Mouse (Mus musculus): ENCODE measurements around the gene Sec61a1.

The Sec61a1 gene

GRCm38 (mm10) chr6:88517701-88518403, 853 bp downstream of the Sec61a1 start:
- peak in 1 of 2 experiments; percentile 34 for DNase-seq (ENCODE audit: low spot score in 2 of 2)

- DNase-seq (ENCODE audit: low spot score in 2 of 2): no peak
Observed at GRCm38 (mm10) chr6:88516667-88517066, 2.0 kb downstream of the Sec61a1 start.

GRCm38 (mm10) chr6:88515971-88516370, 2.7 kb downstream of the Sec61a1 start:
- no peak for DNase-seq (ENCODE audit: low spot score in 2 of 2)

GRCm38 (mm10) chr6:88514546-88514945, 4.2 kb downstream of the Sec61a1 start:
- no peak for DNase-seq (ENCODE audit: low spot score in 2 of 2)

- no peak for DNase-seq (ENCODE audit: low spot score in 2 of 2)
Observed at GRCm38 (mm10) chr6:88513984-88514383, 4.7 kb downstream of the Sec61a1 start.

GRCm38 (mm10) chr6:88503044-88503443, 15.7 kb downstream of the Sec61a1 start:
- DNase-seq (ENCODE audit: low spot score in 2 of 2): no peak

GRCm38 (mm10) chr6:88502030-88502970, 16.4 kb downstream of the Sec61a1 start:
- no peak for DNase-seq (ENCODE audit: low spot score in 2 of 2)

GRCm38 (mm10) chr6:88500405-88500767, 18.3 kb downstream of the Sec61a1 start:
- no peak for DNase-seq (ENCODE audit: low spot score in 2 of 2)

GRCm38 (mm10) chr6:88499481-88500404, 19.0 kb downstream of the Sec61a1 start:
- DNase-seq (ENCODE audit: low spot score in 2 of 2): peak; percentile 50 to 73

GRCm38 (mm10) chr6:88493712-88494111, 25.0 kb downstream of the Sec61a1 start:
- no peak for DNase-seq (ENCODE audit: low spot score in 2 of 2)

- DNase-seq (ENCODE audit: low spot score in 2 of 2): no peak
Observed at GRCm38 (mm10) chr6:88490629-88491354, 27.9 kb downstream of the Sec61a1 start.

- no peak for DNase-seq (ENCODE audit: low spot score in 2 of 2)
Observed at GRCm38 (mm10) chr6:88489834-88490233, 28.9 kb downstream of the Sec61a1 start.

GRCm38 (mm10) chr6:88489026-88489425, 29.7 kb downstream of the Sec61a1 start:
- DNase-seq (ENCODE audit: low spot score in 2 of 2): no peak

GRCm38 (mm10) chr6:88486893-88487292, 31.8 kb downstream of the Sec61a1 start:
- no peak for DNase-seq (ENCODE audit: low spot score in 2 of 2)

- DNase-seq (ENCODE audit: low spot score in 2 of 2): no peak
Observed at GRCm38 (mm10) chr6:88485378-88485777, 33.3 kb downstream of the Sec61a1 start.

GRCm38 (mm10) chr6:88483913-88484312, 34.8 kb downstream of the Sec61a1 start:
- no peak for DNase-seq (ENCODE audit: low spot score in 2 of 2)

GRCm38 (mm10) chr6:88483111-88483510, 35.6 kb downstream of the Sec61a1 start:
- DNase-seq (ENCODE audit: low spot score in 2 of 2): no peak

- no peak for DNase-seq (ENCODE audit: low spot score in 2 of 2)
Observed at GRCm38 (mm10) chr6:88480421-88480820, 38.3 kb downstream of the Sec61a1 start.

- no peak for DNase-seq (ENCODE audit: low spot score in 2 of 2)
Observed at GRCm38 (mm10) chr6:88469878-88470277, 48.8 kb downstream of the Sec61a1 start.

- DNase-seq (ENCODE audit: low spot score in 2 of 2): peak; percentile 88 to 90
Observed at GRCm38 (mm10) chr6:88465181-88465920, 53.4 kb downstream of the Sec61a1 start, which contains the start of gene Ruvbl1. Ruvbl1 (plus strand) TSS chr6:88465409.

All from urinary bladder, postnatal 4 days (tissue).